Mouse (Mus musculus) limb, embryonic 12.5 days (tissue): ENCODE measurements around the gene Plekha7. TPM values are rescaled to one million over a fixed set of nuclear protein-coding genes. Genes with fewer than 3 reads are reported as not detected.

Experiments
- ATAC-seq: fragments of 200-750 bp; cut with Nextera tagmentation; 2 replicates; pipeline ENCODE4 v1.8.0; 2017; ENCODE audit warnings: low read depth, moderate TSS enrichment; ENCODE audit not compliant: insufficient number of reproducible peaks, insufficient read depth, low FRiP score, low TSS enrichment
- H3K27ac ChIP-seq: fragments of 300-500 bp; sonication (generic); 2 replicates; pipeline ENCODE4 v1.5.1; 2016; ENCODE audit warnings: mild to moderate bottlenecking, moderate library complexity
- H3K27me3 ChIP-seq: fragments of 300-500 bp; sonication (generic); 2 replicates; pipeline ENCODE4 v1.6.1; 2016; ENCODE audit warnings: mild to moderate bottlenecking, moderate library complexity
- H3K36me3 ChIP-seq: fragments of 300-500 bp; sonication (generic); 2 replicates; pipeline ENCODE4 v1.6.1; 2016; ENCODE audit warnings: mild to moderate bottlenecking, moderate library complexity
- H3K4me1 ChIP-seq: fragments of 300-500 bp; sonication (generic); replicated peaks from 2 replicates; pipeline ENCODE4 v1.6.1; 2016
- H3K4me2 ChIP-seq: fragments of 300-500 bp; sonication (generic); 2 replicates; pipeline ENCODE4 v1.6.1; 2016; ENCODE audit warnings: mild to moderate bottlenecking, moderate library complexity
- H3K4me3 ChIP-seq: fragments of 300-500 bp; sonication (generic); replicated peaks from 2 replicates; pipeline ENCODE4 v1.5.1; 2016; ENCODE audit warnings: mild to moderate bottlenecking
- H3K9ac ChIP-seq: fragments of 300-500 bp; sonication (generic); replicated peaks from 2 replicates; pipeline ENCODE4 v1.6.1; 2016; ENCODE audit warnings: mild to moderate bottlenecking, moderate library complexity
- H3K9me3 ChIP-seq: fragments of 300-500 bp; sonication (generic); 2 replicates; pipeline ENCODE4 v1.6.1; 2016; ENCODE audit warnings: mild to moderate bottlenecking, moderate library complexity
- WGBS: fragments of 180-500 bp; shearing (Covaris S2); methylation state at CpG from one replicate; pipeline ENCODE4 v1.1.7; 2016; 5-methylcytosine and 5-hydroxymethylcytosine counted together
- polyA plus RNA-seq: library from polyadenylated mRNA; unstranded; fragments of >200 nt; fragmentation: Nextera tagmentation; extraction: Ambion mirVana; gene quantifications from 2 replicates; pipeline ENCODE4 v1.2.1, GENCODE M21; 2016

The Plekha7 gene
- polyA plus RNA-seq, 1 experiment from 2014 or later: 8.6 TPM

DNA sequence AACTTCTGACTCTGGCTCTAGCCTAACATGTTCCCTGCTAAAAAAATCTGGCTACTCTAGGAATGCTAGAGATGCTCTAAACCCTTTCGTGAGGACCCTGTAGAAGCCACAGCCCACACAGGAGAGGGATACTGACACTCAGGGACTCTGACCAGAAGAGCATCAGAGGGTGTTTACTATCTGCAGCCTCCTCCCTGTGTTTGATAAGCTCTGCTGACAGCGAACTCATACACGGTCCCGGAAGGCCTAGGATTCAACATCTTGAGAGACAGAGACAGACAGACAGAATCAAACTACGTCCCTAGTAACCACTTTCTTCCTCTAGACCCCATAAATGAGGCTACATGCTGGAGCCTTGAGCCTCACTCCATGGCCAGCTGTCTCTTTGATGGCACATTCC lies 20.2 kb downstream of the Plekha7 start:
- Histone ChIP-seq H3K36me3 (no peaks in the 10 kb centered on the region), H3K27me3 (no peaks in the 10 kb centered on the region), H3K4me2 (no peak overlapping the region), H3K27ac (no peak overlapping the region), H3K4me1 (peaks cover 22% of the 10 kb centered on the region), H3K4me3 (no peak overlapping the region), H3K9me3 (no peaks in the 10 kb centered on the region), H3K9ac (no peak overlapping the region)
- no peak for ATAC-seq
- 83% methylated on average over 5 of the region's 5 CpGs for whole genome bisulfite sequencing

- no peaks in the 10 kb centered on the region for H3K27me3 ChIP-seq
- H3K9ac ChIP-seq: no peak overlapping the region
- no peak overlapping the region for H3K4me2 ChIP-seq
- H3K4me1 ChIP-seq: peaks cover 16% of the 10 kb centered on the region
- peak overlapping the region; percentile 73 for H3K27ac ChIP-seq
- H3K4me3 ChIP-seq: no peak overlapping the region
- H3K36me3 ChIP-seq: no peaks in the 10 kb centered on the region
- no peak for ATAC-seq
- WGBS: 23% methylated on average over 11 of the region's 11 CpGs
- no peaks in the 10 kb centered on the region for H3K9me3 ChIP-seq
Observed at GRCm38 (mm10) chr7:116286611-116287355, 21.4 kb downstream of the Plekha7 start.

- peak overlapping the region; percentile 73; the same call in 1 of the 2 replicates for H3K27ac ChIP-seq
- 71% methylated on average over 12 of the region's 12 CpGs for WGBS
Observed at GRCm38 (mm10) chr7:116286173-116286572, 22.0 kb downstream of the Plekha7 start.

DNA sequence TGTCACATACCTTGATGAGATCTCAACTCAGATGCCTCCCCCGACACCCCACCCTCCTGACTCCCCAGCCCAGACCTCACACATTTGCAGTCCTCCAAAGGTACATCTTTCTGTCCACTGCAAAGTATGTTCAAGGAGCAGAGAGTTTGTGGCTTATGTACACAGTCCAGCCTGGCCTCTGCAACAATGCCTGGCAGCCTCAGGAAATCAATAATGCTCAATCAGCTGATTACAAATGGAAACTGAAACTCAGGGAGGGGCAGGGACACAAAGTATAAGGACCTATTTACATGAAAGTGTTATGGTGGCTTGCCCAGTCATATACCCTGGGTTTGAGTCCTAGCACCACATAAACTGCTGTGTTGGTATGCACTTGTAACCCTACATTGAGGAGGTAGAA lies 23.0 kb downstream of the Plekha7 start:
- Histone ChIP-seq H3K9me3 (no peaks in the 10 kb centered on the region), H3K4me1 (peaks cover 17% of the 10 kb centered on the region), H3K27ac (no peak overlapping the region), H3K36me3 (no peaks in the 10 kb centered on the region), H3K9ac (no peak overlapping the region), H3K27me3 (no peaks in the 10 kb centered on the region), H3K4me2 (no peak overlapping the region), H3K4me3 (no peak overlapping the region)
- ATAC-seq: no peak
- 92% methylated on average over 1 of the region's 1 CpGs for WGBS

More at GRCm38 (mm10) chr7:116286173-116286572, 22.0 kb downstream of the Plekha7 start:
- ATAC-seq: no peak
- H3K9ac ChIP-seq: no peak overlapping the region
- no peak overlapping the region for H3K4me3 ChIP-seq
- H3K4me1 ChIP-seq: peaks cover 16% of the 10 kb centered on the region
- no peak overlapping the region for H3K4me2 ChIP-seq
- H3K9me3 ChIP-seq: no peaks in the 10 kb centered on the region
- H3K27me3 ChIP-seq: no peaks in the 10 kb centered on the region
- H3K36me3 ChIP-seq: no peaks in the 10 kb centered on the region

GRCm38 (mm10) chr7:116282755-116283154 lies 25.4 kb downstream of the Plekha7 start:
- Histone ChIP-seq H3K4me3 (no peak overlapping the region), H3K4me1 (peaks cover 28% of the 10 kb centered on the region), H3K27ac (peak overlapping the region; percentile 57), H3K9me3 (no peaks in the 10 kb centered on the region), H3K27me3 (no peaks in the 10 kb centered on the region), H3K9ac (no peak overlapping the region), H3K4me2 (no peak overlapping the region), H3K36me3 (no peaks in the 10 kb centered on the region)
- no peak for ATAC-seq
- WGBS: 48% methylated on average over 11 of the region's 11 CpGs

DNA sequence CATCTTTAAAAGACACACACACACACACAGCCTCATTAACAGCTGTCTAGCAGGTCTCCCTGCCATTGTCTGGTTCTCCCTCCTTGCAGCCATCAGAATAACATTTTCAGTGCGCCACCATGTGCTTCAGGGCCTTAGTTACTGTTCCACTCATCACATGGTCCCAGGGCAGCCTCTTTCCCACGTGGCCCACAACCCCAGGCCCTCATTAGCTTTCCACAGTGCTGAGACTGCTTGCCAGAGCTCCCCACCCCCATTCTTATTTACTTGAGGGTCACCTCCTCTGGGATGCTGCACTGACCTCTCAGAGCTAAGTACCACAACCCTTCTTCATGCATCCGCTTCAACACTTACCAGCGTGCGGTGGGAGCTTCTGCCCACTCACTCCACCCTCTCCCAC lies 28.1 kb downstream of the Plekha7 start:
- Histone ChIP-seq H3K27ac (0 out of 2 replicates have a peak overlapping the region, but pooled peaks have one; percentile 17), H3K4me3 (no peak overlapping the region), H3K36me3 (no peaks in the 10 kb centered on the region), H3K27me3 (no peaks in the 10 kb centered on the region), H3K9ac (no peak overlapping the region), H3K9me3 (no peaks in the 10 kb centered on the region), H3K4me1 (peaks cover 12% of the 10 kb centered on the region), H3K4me2 (no peak overlapping the region)
- ATAC-seq: no peak
- WGBS: 51% methylated on average over 5 of the region's 5 CpGs

GRCm38 (mm10) chr7:116278280-116278679 lies 29.9 kb downstream of the Plekha7 start:
- Histone ChIP-seq H3K4me1 (peaks cover 12% of the 10 kb centered on the region), H3K36me3 (no peaks in the 10 kb centered on the region), H3K9ac (no peak overlapping the region), H3K27me3 (no peaks in the 10 kb centered on the region), H3K9me3 (no peaks in the 10 kb centered on the region), H3K4me3 (no peak overlapping the region), H3K27ac (no peak overlapping the region), H3K4me2 (no peak overlapping the region)
- ATAC-seq: no peak
- 64% methylated on average over 9 of the region's 9 CpGs for WGBS

- Histone ChIP-seq H3K9me3 (no peaks in the 10 kb centered on the region), H3K27me3 (no peaks in the 10 kb centered on the region)
- ATAC-seq: no peak
Observed at GRCm38 (mm10) chr7:116276315-116276714, 31.9 kb downstream of the Plekha7 start.

DNA sequence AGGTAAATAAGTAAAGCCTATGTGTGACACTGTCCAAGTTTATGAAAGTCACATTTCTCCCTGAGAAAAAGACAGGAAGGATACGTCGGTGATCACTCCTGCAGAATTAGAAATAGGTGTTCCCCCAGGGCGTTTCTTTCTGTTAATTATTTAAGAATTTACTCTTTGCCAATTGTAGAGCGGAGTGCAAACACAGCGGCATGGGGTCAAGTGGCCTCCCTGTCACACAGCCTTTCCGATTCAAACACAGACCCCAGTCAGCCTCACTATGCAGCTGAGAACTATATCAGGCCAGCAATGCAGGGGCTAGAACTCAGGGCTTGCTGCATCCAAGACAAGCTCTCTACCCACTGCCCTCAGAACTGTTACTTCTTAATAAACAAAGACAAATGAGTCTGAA lies 35.1 kb downstream of the Plekha7 start:
- peaks cover 15% of the 10 kb centered on the region for H3K4me1 ChIP-seq
- no peaks in the 10 kb centered on the region for H3K27me3 ChIP-seq
- ATAC-seq: no peak
- H3K4me2 ChIP-seq: no peak overlapping the region
- H3K4me3 ChIP-seq: no peak overlapping the region
- 91% methylated on average over 6 of the region's 6 CpGs for WGBS
- no peaks in the 10 kb centered on the region for H3K36me3 ChIP-seq
- no peak overlapping the region for H3K9ac ChIP-seq
- H3K27ac ChIP-seq: no peak overlapping the region
- H3K9me3 ChIP-seq: no peaks in the 10 kb centered on the region

More at GRCm38 (mm10) chr7:116276315-116276714, 31.9 kb downstream of the Plekha7 start:
- Histone ChIP-seq H3K4me3 (no peak overlapping the region), H3K9ac (no peak overlapping the region), H3K4me1 (peaks cover 12% of the 10 kb centered on the region), H3K36me3 (no peaks in the 10 kb centered on the region), H3K27ac (no peak overlapping the region), H3K4me2 (no peak overlapping the region)

DNA sequence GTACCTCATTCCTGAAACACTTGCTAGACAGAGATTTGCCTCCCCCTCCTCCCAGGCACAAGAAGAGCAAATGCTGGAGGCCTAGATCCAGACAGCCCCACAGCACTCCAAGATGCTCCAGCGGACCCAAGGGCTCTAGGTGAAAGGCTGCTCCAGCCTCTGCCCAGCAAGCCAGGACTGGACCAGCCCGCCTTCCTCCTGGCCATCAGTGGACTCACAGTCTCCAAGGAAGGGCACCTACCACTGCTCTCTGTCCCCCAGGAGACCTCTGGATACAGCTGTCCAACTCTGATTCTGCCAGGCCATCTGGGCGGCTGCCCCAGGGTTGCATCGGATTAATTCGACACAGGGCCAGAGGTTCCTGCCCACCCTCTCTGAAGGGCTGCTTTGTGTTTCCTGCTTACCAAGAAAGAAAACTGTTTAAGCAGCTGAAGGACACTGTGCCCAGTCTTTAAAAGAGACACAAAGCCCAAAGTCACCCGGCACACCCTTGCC lies 38.6 kb downstream of the Plekha7 start:
- Histone ChIP-seq H3K4me2 (no peak overlapping the region), H3K9me3 (no peaks in the 10 kb centered on the region), H3K27me3 (no peaks in the 10 kb centered on the region), H3K36me3 (no peaks in the 10 kb centered on the region), H3K9ac (no peak overlapping the region), H3K4me3 (no peak overlapping the region), H3K4me1 (peaks cover 23% of the 10 kb centered on the region), H3K27ac (no peak overlapping the region)
- WGBS: 82% methylated on average over 6 of the region's 6 CpGs
- ATAC-seq: no peak

- ATAC-seq: peak; percentile 35; the same call in 1 of the 2 replicates
- Histone ChIP-seq H3K9me3 (no peaks in the 10 kb centered on the region), H3K9ac (no peak overlapping the region), H3K36me3 (no peaks in the 10 kb centered on the region), H3K27me3 (no peaks in the 10 kb centered on the region), H3K27ac (peak overlapping the region; percentile 64), H3K4me1 (peaks cover 33% of the 10 kb centered on the region), H3K4me2 (0 out of 2 replicates have a peak overlapping the region, but pooled peaks have one; percentile 0), H3K4me3 (no peak overlapping the region)
- 43% methylated on average over 13 of the region's 13 CpGs for WGBS
Observed at GRCm38 (mm10) chr7:116268113-116268926, 39.9 kb downstream of the Plekha7 start.
